Mouse (Mus musculus) forebrain, embryonic 10.5 days (tissue): Measurements from ENCODE around the gene Dlk1. TPM values are rescaled to one million over a fixed set of nuclear protein-coding genes. Genes with fewer than 3 reads are reported as not detected.
A peak's percentile ranks its signal among the peaks of the same experiment; 100 is the strongest.

Experiments used
- DNase-seq: peaks from one replicate; pipeline ENCODE4 v3.0.0-alpha.2; 2017; ENCODE audit warnings: low spot score; ENCODE audit errors: extremely low spot score
- H3K27ac ChIP-seq: fragments of 300-500 bp; sonication (generic); 2 replicates; pipeline ENCODE4 v1.5.1; 2016; ENCODE audit warnings: mild to moderate bottlenecking
- H3K27me3 ChIP-seq: fragments of 300-500 bp; sonication (generic); 2 replicates; pipeline ENCODE4 v1.6.1; 2016; ENCODE audit warnings: mild to moderate bottlenecking; ENCODE audit not compliant: poor library complexity, severe bottlenecking
- H3K36me3 ChIP-seq: fragments of 300-500 bp; sonication (generic); replicated peaks from 2 replicates; pipeline ENCODE4 v1.6.1; 2016; ENCODE audit warnings: mild to moderate bottlenecking, moderate library complexity
- H3K4me1 ChIP-seq: fragments of 300-500 bp; sonication (generic); 2 replicates; pipeline ENCODE4 v1.6.1; 2016
- H3K4me3 ChIP-seq: fragments of 300-500 bp; sonication (generic); 2 replicates; pipeline ENCODE4 v1.5.1; 2016; ENCODE audit warnings: mild to moderate bottlenecking, moderate library complexity
- H3K9me3 ChIP-seq: fragments of 300-500 bp; sonication (generic); 2 replicates; pipeline ENCODE4 v1.6.1; 2016; ENCODE audit warnings: mild to moderate bottlenecking, moderate library complexity
- WGBS: fragments of 180-500 bp; shearing (Covaris S2); methylation state at CpG from one replicate; pipeline ENCODE4 v1.1.7; 2016; 5-methylcytosine and 5-hydroxymethylcytosine counted together
- polyA plus RNA-seq: library from polyadenylated mRNA; unstranded; fragments of >200 nt; fragmentation: Nextera tagmentation; extraction: Ambion mirVana; gene quantifications from 2 replicates; pipeline ENCODE4 v1.2.1, GENCODE M21; 2016

Gene Dlk1
- polyA plus RNA-seq, 1 experiment from 2014 or later = 200 TPM

GRCm38 (mm10) chr12:109423163-109423562, 29.5 kb upstream of the Dlk1 start:
- Histone ChIP-seq H3K27me3 (peaks cover 34% of the 10 kb centered on the region), H3K27ac (peak overlapping the region; percentile 48), H3K36me3 (no peaks in the 10 kb centered on the region), H3K4me1 (peaks cover 27% of the 10 kb centered on the region), H3K9me3 (no peaks in the 10 kb centered on the region), H3K4me3 (no peak overlapping the region)
- no peak for DNase-seq
- WGBS = 44% methylated on average over 2 of the region's 2 CpGs

GRCm38 (mm10) chr12:109423716-109424429, 28.8 kb upstream of the Dlk1 start:
- peaks cover 34% of the 10 kb centered on the region for H3K27me3 ChIP-seq
- no peak for DNase-seq
- WGBS = 76% methylated on average over 4 of the region's 4 CpGs
- H3K27ac ChIP-seq = no peak overlapping the region
- no peaks in the 10 kb centered on the region for H3K36me3 ChIP-seq
- H3K4me1 ChIP-seq = peaks cover 25% of the 10 kb centered on the region
- H3K9me3 ChIP-seq = no peaks in the 10 kb centered on the region
- H3K4me3 ChIP-seq = no peak overlapping the region

- H3K36me3 ChIP-seq = no peaks in the 10 kb centered on the region
- H3K4me3 ChIP-seq = peak overlapping the region; percentile 22
- no peak for DNase-seq
- peaks cover 25% of the 10 kb centered on the region for H3K4me1 ChIP-seq
- H3K27me3 ChIP-seq = peaks cover 34% of the 10 kb centered on the region
- H3K27ac ChIP-seq = peak overlapping the region; percentile 65; the same call in 1 of the 2 replicates
- WGBS = 20% methylated on average over 20 of the region's 20 CpGs
- no peaks in the 10 kb centered on the region for H3K9me3 ChIP-seq
Measured at GRCm38 (mm10) chr12:109424753-109425332, 27.8 kb upstream of the Dlk1 start.

GRCm38 (mm10) chr12:109425982-109426381, 26.6 kb upstream of the Dlk1 start:
- Histone ChIP-seq H3K4me1 (peaks cover 25% of the 10 kb centered on the region), H3K4me3 (no peak overlapping the region), H3K27me3 (peaks cover 34% of the 10 kb centered on the region), H3K36me3 (no peaks in the 10 kb centered on the region), H3K27ac (no peak overlapping the region), H3K9me3 (no peaks in the 10 kb centered on the region)
- no peak for DNase-seq
- WGBS = 88% methylated on average over 12 of the region's 12 CpGs

- Histone ChIP-seq H3K36me3 (no peaks in the 10 kb centered on the region), H3K4me1 (peaks cover 19% of the 10 kb centered on the region), H3K4me3 (no peak overlapping the region), H3K27me3 (peaks cover 30% of the 10 kb centered on the region), H3K9me3 (no peaks in the 10 kb centered on the region), H3K27ac (no peak overlapping the region; the same call in 1 of the 2 replicates)
- no peak for DNase-seq
- 77% methylated on average over 6 of the region's 6 CpGs for WGBS
Measured at GRCm38 (mm10) chr12:109432475-109433130, 20.0 kb upstream of the Dlk1 start.

- Histone ChIP-seq H3K36me3 (no peaks in the 10 kb centered on the region), H3K9me3 (no peaks in the 10 kb centered on the region), H3K4me3 (no peak overlapping the region; the same call in 1 of the 2 replicates), H3K27ac (peak overlapping the region; percentile 71), H3K27me3 (peaks cover 67% of the 10 kb centered on the region), H3K4me1 (peaks cover 54% of the 10 kb centered on the region)
- peak; percentile 74 for DNase-seq
- 6% methylated on average over 10 of the region's 10 CpGs for WGBS
Measured at GRCm38 (mm10) chr12:109436367-109436807, 16.2 kb upstream of the Dlk1 start.

- no peak for DNase-seq
- Histone ChIP-seq H3K27ac (peak overlapping the region; percentile 71), H3K9me3 (no peaks in the 10 kb centered on the region), H3K27me3 (peaks cover 72% of the 10 kb centered on the region), H3K36me3 (no peaks in the 10 kb centered on the region), H3K4me3 (peak overlapping the region; percentile 1; the same call in 1 of the 2 replicates), H3K4me1 (peaks cover 58% of the 10 kb centered on the region)
- WGBS = 21% methylated on average over 12 of the region's 12 CpGs
Measured at GRCm38 (mm10) chr12:109436852-109437251, 15.8 kb upstream of the Dlk1 start.

GRCm38 (mm10) chr12:109437559-109438350, 14.9 kb upstream of the Dlk1 start:
- peak overlapping the region; percentile 71 for H3K27ac ChIP-seq
- peak; percentile 82 for DNase-seq
- peaks cover 78% of the 10 kb centered on the region for H3K27me3 ChIP-seq
- H3K4me1 ChIP-seq = peaks cover 67% of the 10 kb centered on the region
- no peaks in the 10 kb centered on the region for H3K36me3 ChIP-seq
- H3K4me3 ChIP-seq = peak overlapping the region; percentile 29
- WGBS = 8% methylated on average over 25 of the region's 25 CpGs
- no peaks in the 10 kb centered on the region for H3K9me3 ChIP-seq

- 74% methylated on average over 6 of the region's 6 CpGs for WGBS
- Histone ChIP-seq H3K9me3 (no peaks in the 10 kb centered on the region), H3K27ac (peak overlapping the region; percentile 82), H3K36me3 (no peaks in the 10 kb centered on the region), H3K27me3 (peaks cover 83% of the 10 kb centered on the region), H3K4me3 (no peak overlapping the region), H3K4me1 (peaks cover 74% of the 10 kb centered on the region)
- DNase-seq = no peak
Measured at GRCm38 (mm10) chr12:109438383-109438782, 14.2 kb upstream of the Dlk1 start.

- H3K36me3 ChIP-seq = no peaks in the 10 kb centered on the region
- WGBS = 90% methylated on average over 6 of the region's 6 CpGs
- peaks cover 90% of the 10 kb centered on the region for H3K4me1 ChIP-seq
- H3K27me3 ChIP-seq = peaks cover 88% of the 10 kb centered on the region
- H3K9me3 ChIP-seq = no peaks in the 10 kb centered on the region
- peak overlapping the region; percentile 82 for H3K27ac ChIP-seq
- DNase-seq = no peak
- no peak overlapping the region for H3K4me3 ChIP-seq
Measured at GRCm38 (mm10) chr12:109439974-109440373, 12.6 kb upstream of the Dlk1 start.

- Histone ChIP-seq H3K4me1 (peaks cover 97% of the 10 kb centered on the region), H3K27ac (peak overlapping the region; percentile 32), H3K27me3 (peaks cover 86% of the 10 kb centered on the region), H3K9me3 (no peaks in the 10 kb centered on the region), H3K36me3 (no peaks in the 10 kb centered on the region), H3K4me3 (no peak overlapping the region)
- 78% methylated on average over 6 of the region's 6 CpGs for WGBS
- DNase-seq = no peak
Measured at GRCm38 (mm10) chr12:109441366-109441765, 11.3 kb upstream of the Dlk1 start.

GRCm38 (mm10) chr12:109442115-109442514, 10.5 kb upstream of the Dlk1 start:
- 70% methylated on average over 13 of the region's 13 CpGs for WGBS
- H3K9me3 ChIP-seq = no peaks in the 10 kb centered on the region
- peaks cover 86% of the 10 kb centered on the region for H3K27me3 ChIP-seq
- H3K27ac ChIP-seq = peak overlapping the region; percentile 32
- H3K4me1 ChIP-seq = peaks cover 97% of the 10 kb centered on the region
- no peak overlapping the region for H3K4me3 ChIP-seq
- no peak for DNase-seq
- H3K36me3 ChIP-seq = no peaks in the 10 kb centered on the region
